Mouse (Mus musculus): Measurements from ENCODE around the gene Rhbdf1. TPM values are rescaled to one million over a fixed set of nuclear protein-coding genes. Genes with fewer than 3 reads are reported as not detected.

Rhbdf1 gene
- 10 to 100 TPM; 17.9 to 19.8 TPM for total RNA-seq (2021)

- intact Hi-C loops (cut with DNase I), result no loop called here
- DNase-seq, result no peak
These were observed at the start of gene Rhbdf1 for GRCm38 (mm10) chr11:32221951-32222409. Gene Rhbdf1, minus strand, starts transcription at chr11:32222300.

GRCm38 (mm10) chr11:32271178-32271577 lies 49.1 kb upstream of the Rhbdf1 start:
- DNase-seq, result no peak
- intact Hi-C loops (cut with DNase I), result no loop called here

- no peak for DNase-seq
- intact Hi-C loops (cut with DNase I), result no loop called here
These were observed 46.9 kb upstream of the Rhbdf1 start for GRCm38 (mm10) chr11:32268952-32269351.

- DNase-seq, result no peak
- intact Hi-C loops (cut with DNase I), result no loop called here
These were observed 45.9 kb upstream of the Rhbdf1 start for GRCm38 (mm10) chr11:32267964-32268363.

DNA sequence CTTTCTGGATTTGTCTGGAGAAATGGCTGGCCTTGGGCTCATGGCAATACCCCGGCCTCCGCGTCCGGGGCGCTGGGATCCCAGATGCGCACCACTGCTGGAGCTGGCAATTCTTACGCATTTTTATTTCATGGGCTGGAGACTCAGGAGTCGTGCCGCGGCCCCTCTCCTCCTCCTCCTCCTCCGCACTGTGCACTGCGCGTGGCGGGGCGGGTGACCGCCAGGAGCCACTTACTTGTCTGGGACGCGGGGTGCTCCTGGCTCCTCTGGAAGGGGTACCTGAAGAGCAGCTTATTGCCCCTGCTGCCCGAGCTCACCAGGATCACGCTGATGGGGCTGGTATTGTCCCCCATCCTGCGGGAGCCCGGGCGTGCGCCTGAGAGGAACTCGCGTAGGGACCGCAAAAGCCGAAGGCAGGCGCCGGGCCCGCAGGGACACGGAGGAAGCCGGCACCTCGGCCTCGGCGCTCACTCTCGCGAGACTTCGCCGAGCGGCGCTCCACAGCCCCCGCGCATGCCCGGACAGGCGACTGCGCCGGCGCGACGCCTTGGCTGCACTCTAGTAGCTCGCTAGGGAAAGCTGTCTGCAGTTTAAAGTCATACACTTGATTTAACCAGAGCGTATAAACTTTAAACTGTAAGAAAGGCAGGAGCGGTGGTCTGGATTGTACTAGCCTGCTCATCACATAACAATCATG lies 45.2 kb upstream of the Rhbdf1 start, which contains the start of gene Nprl3:
Nprl3 (minus strand) TSS at position 520 of the 697 bp plus-strand sequence.
- intact Hi-C loops (cut with DNase I), result no loop called here
- peak; percentile 97 for DNase-seq

- intact Hi-C loops (cut with DNase I), result no loop called here
- no peak for DNase-seq
These were observed 44.7 kb upstream of the Rhbdf1 start for GRCm38 (mm10) chr11:32266776-32267175.

DNA sequence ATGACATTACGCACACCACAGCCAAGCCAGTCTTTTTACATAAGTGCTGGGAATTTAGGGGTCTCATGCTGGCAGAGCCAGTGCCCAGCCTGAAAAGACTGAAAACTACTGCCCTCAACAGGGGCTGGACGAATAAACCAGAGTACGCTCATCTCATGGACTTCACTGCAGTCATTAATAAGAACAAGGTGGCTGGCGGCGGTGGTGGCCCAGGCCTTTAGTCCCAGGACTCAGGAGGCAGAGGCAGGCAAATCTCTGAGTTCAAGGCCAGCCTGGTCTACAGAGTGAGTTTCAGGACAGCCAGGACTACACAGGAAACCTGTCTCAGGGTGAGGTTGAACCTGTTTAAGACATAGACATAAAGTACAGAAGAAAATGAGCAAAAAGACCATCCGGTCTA lies 44.1 kb upstream of the Rhbdf1 start:
- no peak for DNase-seq
- intact Hi-C loops (cut with DNase I), result no loop called here

GRCm38 (mm10) chr11:32265117-32265738 lies 43.1 kb upstream of the Rhbdf1 start:
- no peak for DNase-seq
- intact Hi-C loops (cut with DNase I), result no loop called here

GRCm38 (mm10) chr11:32262674-32263415 lies 40.7 kb upstream of the Rhbdf1 start:
- intact Hi-C loops (cut with DNase I), result no loop called here
- no peak for DNase-seq

DNA sequence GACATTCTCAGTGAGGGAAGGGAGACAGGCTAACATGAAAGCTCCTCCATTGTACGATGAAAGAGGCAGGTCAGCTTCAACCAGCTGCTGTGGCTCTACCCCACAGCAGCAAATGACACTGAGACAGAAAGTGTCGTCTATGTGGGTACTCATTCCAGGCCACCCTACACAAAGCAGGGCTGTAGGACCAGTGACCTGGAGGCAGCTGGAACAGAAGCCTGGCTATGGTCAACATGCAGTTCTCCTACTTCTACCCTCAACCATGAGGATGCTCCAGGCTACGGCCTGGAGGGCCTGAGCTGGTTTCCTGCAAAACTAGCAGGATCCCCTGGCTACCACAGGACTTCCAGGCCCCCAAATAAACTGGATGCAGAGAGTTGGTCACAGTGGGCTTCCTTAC lies 34.5 kb upstream of the Rhbdf1 start:
- no peak for DNase-seq
- intact Hi-C loops (cut with DNase I), result no loop called here

GRCm38 (mm10) chr11:32256146-32256545 lies 34.0 kb upstream of the Rhbdf1 start:
- no peak for DNase-seq
- intact Hi-C loops (cut with DNase I), result no loop called here

GRCm38 (mm10) chr11:32253121-32253520 lies 31.0 kb upstream of the Rhbdf1 start:
- intact Hi-C loops (cut with DNase I), result no loop called here

DNA sequence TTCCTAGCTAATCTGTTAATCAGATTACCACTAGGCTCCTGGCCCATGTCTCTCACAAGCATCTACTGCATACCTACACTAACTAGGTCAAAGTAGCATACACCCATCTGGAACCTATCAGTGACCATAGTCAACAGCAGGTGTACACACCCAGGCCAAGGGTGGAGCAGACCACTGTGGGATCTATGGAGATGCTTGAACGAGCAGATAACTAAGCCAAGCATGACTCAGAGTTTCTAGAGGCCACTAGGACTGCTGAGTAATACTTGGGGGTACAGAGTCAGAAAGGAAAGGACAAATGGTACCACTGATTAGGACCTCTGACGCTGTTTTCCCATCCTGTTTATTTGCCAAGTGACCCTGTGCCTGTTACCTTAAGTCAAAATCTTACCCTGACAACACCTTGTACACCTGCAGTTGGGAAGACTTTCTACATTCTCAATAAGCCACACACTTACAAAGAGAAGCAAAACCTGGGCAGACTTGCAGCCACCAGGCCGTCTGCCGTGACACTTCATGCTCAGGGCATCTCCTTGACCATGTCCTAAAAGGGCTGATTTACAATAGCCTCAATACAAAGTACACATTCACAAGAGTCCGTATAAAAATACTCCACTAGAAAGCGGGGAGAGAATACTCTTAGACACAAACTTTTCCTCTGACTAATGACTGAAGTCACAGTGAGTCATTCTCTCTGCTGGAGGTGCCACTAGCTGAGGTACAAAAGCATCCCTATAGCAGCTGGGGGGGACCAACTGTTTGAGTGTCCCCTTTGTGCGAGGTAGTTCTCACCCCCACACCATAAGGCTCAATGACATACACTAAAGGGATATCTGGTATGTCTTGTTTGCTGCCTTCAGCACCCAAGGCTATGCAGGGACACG lies 29.0 kb upstream of the Rhbdf1 start:
- DNase-seq, result no peak
- intact Hi-C loops (cut with DNase I), result no loop called here

More at GRCm38 (mm10) chr11:32253121-32253520, 31.0 kb upstream of the Rhbdf1 start:
- no peak for DNase-seq

DNA sequence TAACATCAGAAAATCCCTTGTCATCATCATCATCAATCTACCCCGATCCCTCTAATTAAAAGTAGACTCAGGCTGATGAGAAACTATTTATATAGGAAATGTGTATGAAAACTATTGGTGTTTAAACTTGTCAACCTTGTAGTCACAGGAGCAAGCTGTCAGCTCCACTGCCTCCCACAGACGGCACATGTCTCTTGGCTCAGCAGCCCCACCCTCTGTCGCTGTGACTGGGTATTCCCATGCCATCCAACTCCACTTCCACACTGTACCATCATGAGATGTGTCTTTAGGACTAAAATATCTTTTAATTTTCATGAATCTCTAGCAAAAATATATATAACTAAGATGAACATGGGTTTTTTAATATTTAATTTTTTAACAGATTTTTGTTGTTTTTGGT lies 26.2 kb upstream of the Rhbdf1 start:
- intact Hi-C loops (cut with DNase I), result no loop called here
- DNase-seq, result no peak

GRCm38 (mm10) chr11:32247068-32247467 lies 25.0 kb upstream of the Rhbdf1 start:
- intact Hi-C loops (cut with DNase I), result no loop called here
- DNase-seq, result no peak

DNA sequence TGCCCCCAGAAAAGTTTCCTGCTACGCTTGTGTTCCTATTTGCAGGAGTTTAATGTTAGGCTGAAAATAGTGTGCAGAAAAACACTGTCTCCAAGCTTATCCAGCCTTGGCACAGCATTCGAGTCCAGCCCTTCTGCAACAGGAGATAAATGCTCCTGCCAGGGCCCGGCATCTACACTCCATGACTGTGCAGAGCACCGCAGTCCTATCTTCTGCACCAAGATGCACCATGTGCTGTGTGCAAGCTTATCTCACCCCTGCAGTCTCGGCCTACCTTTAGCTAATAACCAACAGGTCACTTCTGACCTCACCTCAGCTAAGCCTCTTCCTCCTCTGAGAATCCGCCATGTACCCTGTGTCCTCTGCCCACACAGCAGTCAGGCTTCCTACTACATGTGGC lies 23.5 kb upstream of the Rhbdf1 start:
- DNase-seq, result no peak
- intact Hi-C loops (cut with DNase I), result no loop called here

GRCm38 (mm10) chr11:32244617-32245016 lies 22.5 kb upstream of the Rhbdf1 start:
- DNase-seq, result no peak

GRCm38 (mm10) chr11:32244064-32244463 lies 22.0 kb upstream of the Rhbdf1 start:
- DNase-seq, result no peak
- intact Hi-C loops (cut with DNase I), result no loop called here

More at GRCm38 (mm10) chr11:32244617-32245016, 22.5 kb upstream of the Rhbdf1 start:
- intact Hi-C loops (cut with DNase I), result no loop called here

- DNase-seq, result no peak
- intact Hi-C loops (cut with DNase I), result no loop called here
These were observed 21.3 kb upstream of the Rhbdf1 start for GRCm38 (mm10) chr11:32243205-32243955.

DNA sequence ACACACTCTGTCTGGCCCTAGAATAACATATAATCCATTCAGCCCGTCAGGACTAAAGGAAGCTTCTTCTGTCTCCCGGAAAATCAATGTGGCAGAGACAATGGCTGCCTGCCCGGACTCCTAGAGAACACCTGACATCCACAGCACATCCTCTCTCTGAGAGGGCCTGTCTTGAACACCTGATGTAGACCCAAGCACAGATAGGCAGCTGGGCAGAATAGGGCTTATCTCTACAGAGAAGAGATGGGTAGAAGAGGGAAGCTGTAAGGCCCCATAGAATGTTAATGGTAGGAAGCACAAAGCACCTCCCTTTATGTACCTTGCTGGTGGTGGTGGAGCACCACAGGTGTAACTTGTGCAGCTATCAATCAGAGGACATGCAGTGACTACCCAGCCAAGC lies 20.1 kb upstream of the Rhbdf1 start:
- no peak for DNase-seq
- intact Hi-C loops (cut with DNase I), result no loop called here
